Mouse (Mus musculus) embryo, embryonic 11 days (tissue): ENCODE results near the gene Gm2042.
"Not testable (repeated sequence)": the region's sequence is repeated elsewhere in the genome, so short reads cannot be mapped to it uniquely, and the experiment has no call there.

ENCODE experiments used
- DNase-seq: peaks from one replicate; pipeline ENCODE4 v3.0.0-alpha.2; 2015

Gene Gm2042

DNA sequence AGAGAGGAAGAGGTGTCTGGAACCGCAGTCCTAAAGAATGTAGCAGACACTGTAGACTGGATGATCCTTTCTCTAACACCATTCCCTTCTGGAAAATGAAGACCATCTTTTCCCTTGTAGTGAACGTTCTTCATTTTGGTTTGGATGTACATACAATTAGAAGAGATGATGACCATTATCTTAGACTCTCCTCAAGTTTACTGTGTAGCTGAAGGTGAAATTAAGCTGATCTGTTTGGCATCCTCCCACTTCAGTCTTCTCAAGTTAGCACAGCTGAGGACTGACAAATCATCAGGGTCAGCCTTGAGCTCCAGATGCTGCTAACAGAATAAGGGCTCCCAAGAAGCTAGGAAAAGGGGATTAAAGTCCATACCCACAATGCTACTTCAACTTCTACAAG, at the start of gene Gm2042:
TSS of gene Gm2042 (plus strand) at position 301 of the 400 bp plus-strand sequence.
- DNase-seq: not testable (repeated sequence)

DNA sequence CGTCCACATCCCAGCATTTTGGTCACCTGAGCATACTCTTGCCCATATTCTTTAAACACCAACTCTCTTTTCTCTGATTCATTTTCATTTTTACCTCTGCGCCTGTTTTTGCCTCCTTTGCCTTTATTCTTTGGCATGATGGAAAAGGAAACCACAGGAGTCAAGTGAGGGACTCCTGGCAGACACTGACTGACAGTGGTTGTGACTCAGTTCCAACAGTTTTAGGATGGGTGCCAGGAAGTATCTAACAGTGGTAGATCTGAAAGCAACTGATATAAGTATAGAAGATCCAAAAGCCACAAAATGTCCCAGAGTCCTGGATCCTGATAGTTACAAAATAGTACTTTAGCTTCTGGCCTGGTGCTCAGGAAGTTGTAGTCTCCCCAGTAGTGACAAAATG, 34.2 kb upstream of the Gm2042 start, which contains the start of gene Gm2035:
TSS of gene Gm2035 (minus strand) at position 137 of the 400 bp plus-strand sequence.
- DNase-seq: not testable (repeated sequence)

DNA sequence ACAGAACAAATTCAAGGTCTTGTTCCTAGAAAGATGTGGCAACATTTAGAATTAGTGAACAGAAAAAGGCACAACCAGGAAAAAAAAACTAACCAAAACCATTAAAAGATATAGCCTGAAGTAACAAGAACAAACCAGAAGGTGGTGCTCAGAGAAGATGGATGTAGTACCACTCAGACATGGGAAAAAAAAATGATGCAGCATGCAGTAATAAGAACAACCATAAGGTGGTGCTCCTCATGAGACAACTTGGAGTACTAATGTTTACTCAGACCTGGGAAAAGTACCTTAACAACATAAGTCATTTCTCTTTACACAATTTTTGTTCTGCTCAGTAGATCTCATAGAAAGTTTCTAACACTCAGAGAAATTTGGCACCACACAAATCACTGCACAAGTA, 30.1 kb downstream of the Gm2042 start:
- DNase-seq: not testable (repeated sequence)

DNA sequence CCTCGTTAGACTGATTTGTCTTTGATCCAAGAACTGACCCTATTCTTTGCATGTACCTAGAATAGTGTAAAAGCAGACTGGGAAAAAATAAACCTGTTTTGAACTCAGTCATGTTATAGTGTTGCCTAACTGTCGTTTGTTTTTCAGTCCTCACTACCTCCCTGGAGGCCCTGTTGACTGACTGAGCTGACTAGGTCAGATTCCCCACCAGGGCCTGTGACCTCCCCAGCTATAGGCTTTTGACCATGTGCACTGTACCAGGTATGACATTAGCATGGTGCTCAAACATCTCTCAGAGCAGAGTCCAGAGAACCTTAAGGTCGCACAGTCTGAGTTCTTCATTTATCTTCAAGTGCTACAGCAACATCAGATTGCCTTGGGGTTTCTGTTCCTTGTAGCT, 50.2 kb downstream of the Gm2042 start:
- not testable (repeated sequence) for DNase-seq
